Mouse (Mus musculus) heart, adult 2 months (tissue): ENCODE results near the gene Rfx7. TPM values are rescaled to one million over a fixed set of nuclear protein-coding genes. Genes with fewer than 3 reads are reported as not detected.
"Not testable (repeated sequence)": the region's sequence is repeated elsewhere in the genome, so short reads cannot be mapped to it uniquely, and the experiment has no call there.

ENCODE experiments used
- DNase-seq, 2 experiments: peaks; one replicate each; pipeline ENCODE4 v3.0.0; 2021
- H3K27ac ChIP-seq: fragments of 200-600 bp; 2 replicates; pipeline ENCODE4 v1.8.1; 2022
- H3K27me3 ChIP-seq: fragments of 200-500 bp; 2 replicates; pipeline ENCODE4 v1.6.1; 2012; ENCODE audit warnings: mild to moderate bottlenecking, low read length, inconsistent platforms, mixed read lengths; ENCODE audit not compliant: control insufficient read depth, insufficient read depth
- H3K36me3 ChIP-seq: fragments of 200-500 bp; 2 replicates; pipeline ENCODE4 v1.6.1; 2012; ENCODE audit warnings: low read length, inconsistent platforms; ENCODE audit not compliant: control insufficient read depth, insufficient read depth
- H3K4me1 ChIP-seq: fragments of 200-500 bp; 2 replicates; pipeline ENCODE4 v1.6.1; 2011; ENCODE audit warnings: low read length; ENCODE audit not compliant: control insufficient read depth, insufficient read depth
- H3K4me3 ChIP-seq: fragments of 200-600 bp; 2 replicates; pipeline ENCODE4 v1.8.1; 2022
- H3K79me2 ChIP-seq: fragments of 200-500 bp; replicated peaks from 2 replicates; pipeline ENCODE4 v1.6.1; 2012; ENCODE audit warnings: mild to moderate bottlenecking, inconsistent platforms, low read length, moderate library complexity, mixed read lengths; ENCODE audit not compliant: control insufficient read depth, insufficient read depth
- H3K9ac ChIP-seq: fragments of 200-500 bp; 2 replicates; pipeline ENCODE4 v1.6.1; 2012; ENCODE audit warnings: low read depth, mild to moderate bottlenecking, control low read depth, inconsistent platforms, low read length, mixed read lengths
- CTCF ChIP-seq: fragments of 200-600 bp; IDR thresholded peaks from 2 replicates; pipeline ENCODE4 v1.8.1; 2022; ENCODE audit warnings: antibody characterized with exemption, mild to moderate bottlenecking, moderate library complexity
- EP300 ChIP-seq: fragments of 200-500 bp; IDR thresholded peaks from 2 replicates; pipeline ENCODE4 v1.6.1; 2011; ENCODE audit warnings: low read depth, low read length, control low read depth; ENCODE audit not compliant: insufficient read depth
- POLR2A ChIP-seq: fragments of 200-500 bp; IDR thresholded peaks from 2 replicates; pipeline ENCODE4 v1.6.1; 2011; ENCODE audit warnings: mild to moderate bottlenecking, low read depth, low read length, control low read depth; ENCODE audit not compliant: insufficient read depth
- WGBS: fragments of 180-500 bp; shearing (Covaris S2); methylation state at CpG from one replicate; pipeline ENCODE4 v1.1.7; 2018; 5-methylcytosine and 5-hydroxymethylcytosine counted together
- intact Hi-C: fragments of 180-260 bp; cut with DNase I; formaldehyde crosslinking; loops from one replicate; pipeline ENCODE4 v1.15.1; 2025
- polyA plus RNA-seq: library from polyadenylated mRNA; depleted of rRNA; stranded (reverse); fragments of >200 nt; gene quantifications from 2 replicates; pipeline ENCODE4 v1.2.3, GENCODE M21; 2012
- total RNA-seq, 2 experiments: library from RNA; stranded (reverse); gene quantifications; 2 replicates each; pipeline ENCODE4 v1.2.3; 2021

The Rfx7 gene
- total and polyA plus RNA-seq, 3 experiments = 2.9 to 8.1 (median 6.7) TPM

DNA sequence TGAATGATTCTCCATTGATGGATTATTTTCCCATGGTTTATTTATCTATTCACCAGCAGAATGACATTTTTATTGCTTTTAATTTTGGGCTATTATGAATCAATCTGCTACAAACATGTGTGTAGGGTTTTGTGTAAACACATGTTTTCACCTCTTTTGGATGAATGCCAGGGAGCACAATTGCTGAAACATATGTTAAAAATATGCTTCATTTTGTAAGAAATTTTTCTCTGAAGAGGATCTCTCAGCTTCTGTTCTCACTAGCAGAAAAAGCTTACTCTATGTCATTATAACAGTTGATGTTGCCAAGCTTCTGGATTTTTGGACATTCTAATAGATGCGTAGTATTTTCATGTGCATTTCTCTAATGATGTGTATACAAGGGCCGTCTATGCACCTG, 28.3 kb downstream of the Rfx7 start:
- intact Hi-C loops = no loop called here
- Histone ChIP-seq H3K4me3 (no peak overlapping the region), H3K36me3 (no peaks in the 10 kb centered on the region), H3K4me1 (no peaks in the 10 kb centered on the region), H3K79me2 (no peaks in the 10 kb centered on the region), H3K27ac (no peak overlapping the region), H3K9ac (no peak overlapping the region), H3K27me3 (no peaks in the 10 kb centered on the region)
- WGBS = 94% methylated on average over 2 of the region's 2 CpGs
- TF ChIP-seq POLR2A (no peak), CTCF (no peak), EP300 (no peak)
- DNase-seq = no peak

- H3K9ac ChIP-seq = no peak overlapping the region
- no peaks in the 10 kb centered on the region for H3K79me2 ChIP-seq
- H3K4me1 ChIP-seq = no peaks in the 10 kb centered on the region
- H3K27ac ChIP-seq = no peak overlapping the region
- intact Hi-C loops = no loop called here
- WGBS = 95% methylated on average over 3 of the region's 3 CpGs
- no peak for DNase-seq
- no peaks in the 10 kb centered on the region for H3K36me3 ChIP-seq
- no peaks in the 10 kb centered on the region for H3K27me3 ChIP-seq
- H3K4me3 ChIP-seq = no peak overlapping the region
- TF ChIP-seq EP300 (no peak), POLR2A (no peak)
These were observed 31.2 kb downstream of the Rfx7 start for GRCm38 (mm10) chr9:72563277-72563676.

- no peak overlapping the region for H3K9ac ChIP-seq
These were observed 35.1 kb downstream of the Rfx7 start for GRCm38 (mm10) chr9:72567116-72567515.

DNA sequence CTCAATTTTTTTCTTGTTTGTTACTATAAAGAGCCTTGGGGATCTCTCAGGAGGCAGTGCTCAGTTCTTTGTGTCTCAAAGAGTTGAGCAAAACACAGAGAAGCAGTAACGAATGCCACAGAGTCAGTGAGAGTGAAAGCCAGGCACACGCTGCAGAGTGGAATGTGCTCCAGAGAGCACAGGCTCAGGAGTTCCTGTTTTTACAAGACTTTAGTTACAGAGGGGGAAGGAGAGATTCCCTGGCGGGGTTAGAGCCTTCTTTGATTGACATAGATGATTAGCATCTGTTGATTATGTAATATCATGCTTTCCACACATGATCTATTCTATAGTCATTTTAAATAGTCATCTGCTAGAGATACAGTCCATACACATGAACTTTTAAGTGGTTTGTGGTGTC, 48.2 kb downstream of the Rfx7 start:
- no peaks in the 10 kb centered on the region for H3K27me3 ChIP-seq
- no peak overlapping the region for H3K9ac ChIP-seq
- TF ChIP-seq EP300 = no peak
- no peak for TF ChIP-seq CTCF
- TF ChIP-seq POLR2A = no peak
- H3K4me3 ChIP-seq = no peak overlapping the region
- no peaks in the 10 kb centered on the region; the same call in 1 of the 2 replicates for H3K36me3 ChIP-seq
- H3K27ac ChIP-seq = no peak overlapping the region
- H3K79me2 ChIP-seq = no peaks in the 10 kb centered on the region
- 42% methylated on average over 3 of the region's 3 CpGs for WGBS
- H3K4me1 ChIP-seq = no peaks in the 10 kb centered on the region
- no peak for DNase-seq
- intact Hi-C loops = no loop called here

More at GRCm38 (mm10) chr9:72567116-72567515, 35.1 kb downstream of the Rfx7 start:
- TF ChIP-seq POLR2A (no peak), EP300 (no peak), CTCF (no peak)
- Histone ChIP-seq H3K27me3 (no peaks in the 10 kb centered on the region), H3K27ac (no peak overlapping the region), H3K36me3 (no peaks in the 10 kb centered on the region), H3K4me3 (no peak overlapping the region), H3K79me2 (0 out of 2 replicates have a peak, but pooled peaks cover 2% of the 10 kb centered on the region), H3K4me1 (no peaks in the 10 kb centered on the region)
- 67% methylated on average over 2 of the region's 2 CpGs for WGBS
- no peak for DNase-seq
- intact Hi-C loops = no loop called here

DNA sequence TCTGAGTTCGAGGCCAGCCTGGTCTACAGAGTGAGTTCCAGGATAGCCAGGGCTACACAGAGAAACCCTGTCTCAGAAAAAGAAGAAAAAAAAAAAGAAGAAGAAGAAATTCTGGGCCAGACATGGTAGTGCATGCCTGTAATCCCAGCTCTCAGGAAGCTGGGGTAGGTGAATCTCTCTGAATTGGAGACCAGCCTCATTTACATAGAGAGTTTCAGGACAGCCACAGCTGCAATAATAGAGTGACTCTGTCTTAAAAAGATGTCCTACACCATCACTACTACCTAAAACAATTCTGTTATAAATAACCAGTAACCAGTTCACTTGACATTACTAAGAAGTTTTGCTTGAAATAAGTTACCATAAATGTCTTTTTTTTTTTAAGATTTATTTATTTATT, 58.8 kb downstream of the Rfx7 start:
- Histone ChIP-seq H3K4me1 (no peaks in the 10 kb centered on the region), H3K4me3 (no peak overlapping the region), H3K27ac (no peak overlapping the region), H3K36me3 (no peaks in the 10 kb centered on the region), H3K9ac (no peak overlapping the region), H3K79me2 (no peaks in the 10 kb centered on the region), H3K27me3 (no peaks in the 10 kb centered on the region)
- intact Hi-C loops = loop anchor here (5.0 kb wide), 1 partner anchor 59 kb away; the partner anchor contains the start of gene Rfx7
- 100% methylated on average over 1 of the region's 1 CpGs for WGBS
- DNase-seq = no peak
- no peak for TF ChIP-seq EP300

DNA sequence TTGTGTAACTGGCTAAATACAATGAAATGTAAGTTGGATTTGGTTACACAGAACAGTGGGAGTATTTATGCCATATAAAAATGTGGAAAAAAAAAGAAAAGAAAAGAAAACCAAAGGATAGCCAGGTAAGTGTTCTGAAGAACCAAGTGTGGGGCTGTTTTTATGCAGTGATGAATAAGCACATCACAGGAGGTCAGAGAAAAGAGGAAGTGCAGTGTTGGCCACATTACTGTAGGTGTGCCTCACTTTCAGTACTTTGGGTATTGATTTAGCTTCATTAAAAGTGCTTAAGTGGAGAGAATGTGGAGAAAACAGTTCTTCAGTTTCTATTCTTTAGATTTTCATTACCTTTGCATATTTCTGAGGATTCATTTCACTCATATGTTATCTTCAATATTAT, 60.0 kb downstream of the Rfx7 start:
- no peaks in the 10 kb centered on the region for H3K36me3 ChIP-seq
- TF ChIP-seq CTCF (no peak), POLR2A (no peak), EP300 (no peak)
- H3K9ac ChIP-seq = no peak overlapping the region
- no peaks in the 10 kb centered on the region for H3K27me3 ChIP-seq
- intact Hi-C loops = loop anchor here (5.0 kb wide), 1 partner anchor 60 kb away; the partner anchor contains the start of gene Rfx7
- H3K79me2 ChIP-seq = no peaks in the 10 kb centered on the region
- no peak for DNase-seq
- no peak overlapping the region for H3K27ac ChIP-seq
- H3K4me1 ChIP-seq = no peaks in the 10 kb centered on the region
- no peak overlapping the region for H3K4me3 ChIP-seq

- intact Hi-C loops = loop anchor here (5.0 kb wide), 1 partner anchor 62 kb away; the partner anchor contains the start of gene Rfx7
- not testable (repeated sequence) for H3K79me2 ChIP-seq, H3K4me3 ChIP-seq, H3K4me1 ChIP-seq, H3K27ac ChIP-seq, H3K9ac ChIP-seq, DNase-seq, H3K27me3 ChIP-seq, H3K36me3 ChIP-seq
- peak; percentile 59 for TF ChIP-seq CTCF
- 84% methylated on average over 4 of the region's 4 CpGs for WGBS
These were observed 62.6 kb downstream of the Rfx7 start for GRCm38 (mm10) chr9:72594656-72595055.
